Mouse (Mus musculus): ENCODE results near the gene Desi1. TPM values are rescaled to one million over a fixed set of nuclear protein-coding genes. Genes with fewer than 3 reads are reported as not detected.

Desi1 gene
- polyA plus RNA-seq, 1 experiment: 2.9 TPM

GRCm38 (mm10) chr15:82014745-82015391 lies 18.8 kb downstream of the Desi1 start:
- Histone ChIP-seq H3K36me3 (ENCODE audit: control insufficient read depth) (peaks cover 25% of the 10 kb centered on the region), H3K27me3 (ENCODE audit: control insufficient read depth) (no peaks in the 10 kb centered on the region), H3K4me1 (ENCODE audit: control insufficient read depth) (peaks cover 49% of the 10 kb centered on the region), H3K4me3 (replicated peaks) (peak overlapping the region; percentile 88), H3K9me3 (ENCODE audit: control insufficient read depth, low read length) (no peaks in the 10 kb centered on the region)
- TF ChIP-seq GATA1 (IDR thresholded peaks at IDR 0.05; ENCODE audit: low read length) (no peak), TAL1 (IDR thresholded peaks at IDR 0.05; ENCODE audit: low read length) (no peak)

- H3K4me3 ChIP-seq (replicated peaks): no peak overlapping the region
- H3K9me3 ChIP-seq (ENCODE audit: control insufficient read depth, low read length): no peaks in the 10 kb centered on the region
- H3K36me3 ChIP-seq (ENCODE audit: control insufficient read depth): peaks cover 17% of the 10 kb centered on the region
- no peaks in the 10 kb centered on the region for H3K27me3 ChIP-seq (ENCODE audit: control insufficient read depth)
- TF ChIP-seq GATA1 (IDR thresholded peaks at IDR 0.05; ENCODE audit: low read length) (no peak), TAL1 (IDR thresholded peaks at IDR 0.05; ENCODE audit: low read length) (no peak)
- H3K4me1 ChIP-seq (ENCODE audit: control insufficient read depth): peaks cover 40% of the 10 kb centered on the region
Measured at GRCm38 (mm10) chr15:82011947-82012346, 21.7 kb downstream of the Desi1 start.

GRCm38 (mm10) chr15:82004257-82004656 lies 29.4 kb downstream of the Desi1 start:
- TF ChIP-seq GATA1 (IDR thresholded peaks at IDR 0.05; ENCODE audit: low read length) (no peak), TAL1 (IDR thresholded peaks at IDR 0.05; ENCODE audit: low read length) (no peak)
- H3K4me3 ChIP-seq (replicated peaks): no peak overlapping the region
- peaks cover 51% of the 10 kb centered on the region for H3K36me3 ChIP-seq (ENCODE audit: control insufficient read depth)
- H3K27me3 ChIP-seq (ENCODE audit: control insufficient read depth): no peaks in the 10 kb centered on the region
- H3K9me3 ChIP-seq (ENCODE audit: control insufficient read depth, low read length): no peaks in the 10 kb centered on the region
- peaks cover 37% of the 10 kb centered on the region for H3K4me1 ChIP-seq (ENCODE audit: control insufficient read depth)

GRCm38 (mm10) chr15:81993992-81994391 lies 39.7 kb downstream of the Desi1 start:
- Histone ChIP-seq H3K4me3 (replicated peaks) (no peak overlapping the region), H3K4me1 (ENCODE audit: control insufficient read depth) (peaks cover 46% of the 10 kb centered on the region), H3K27me3 (ENCODE audit: control insufficient read depth) (no peaks in the 10 kb centered on the region), H3K9me3 (ENCODE audit: control insufficient read depth, low read length) (no peaks in the 10 kb centered on the region; the same call in 1 of the 2 replicates), H3K36me3 (ENCODE audit: control insufficient read depth) (peaks cover 60% of the 10 kb centered on the region)
- no peak for TF ChIP-seq TAL1 (IDR thresholded peaks at IDR 0.05; ENCODE audit: low read length)
- TF ChIP-seq GATA1 (IDR thresholded peaks at IDR 0.05; ENCODE audit: low read length): no peak

GRCm38 (mm10) chr15:81990549-81990948 lies 43.1 kb downstream of the Desi1 start:
- H3K4me1 ChIP-seq (ENCODE audit: control insufficient read depth): peaks cover 44% of the 10 kb centered on the region
- H3K9me3 ChIP-seq (ENCODE audit: control insufficient read depth, low read length): no peaks in the 10 kb centered on the region; the same call in 1 of the 2 replicates
- TF ChIP-seq GATA1 (IDR thresholded peaks at IDR 0.05; ENCODE audit: low read length): peak; percentile 71
- TF ChIP-seq TAL1 (IDR thresholded peaks at IDR 0.05; ENCODE audit: low read length): peak; percentile 59; the same call in 2 of the 3 replicates
- H3K36me3 ChIP-seq (ENCODE audit: control insufficient read depth): peaks cover 28% of the 10 kb centered on the region
- H3K27me3 ChIP-seq (ENCODE audit: control insufficient read depth): no peaks in the 10 kb centered on the region
- peak overlapping the region; percentile 48 for H3K4me3 ChIP-seq (replicated peaks)

- Histone ChIP-seq H3K36me3 (ENCODE audit: control insufficient read depth) (peaks cover 19% of the 10 kb centered on the region), H3K4me3 (replicated peaks) (peak overlapping the region; percentile 12), H3K27me3 (ENCODE audit: control insufficient read depth) (no peaks in the 10 kb centered on the region), H3K4me1 (ENCODE audit: control insufficient read depth) (peaks cover 51% of the 10 kb centered on the region), H3K9me3 (ENCODE audit: control insufficient read depth, low read length) (no peaks in the 10 kb centered on the region; the same call in 1 of the 2 replicates)
- TF ChIP-seq GATA1 (IDR thresholded peaks at IDR 0.05; ENCODE audit: low read length) (no peak), TAL1 (IDR thresholded peaks at IDR 0.05; ENCODE audit: low read length) (no peak)
Measured at GRCm38 (mm10) chr15:81989371-81990062, 44.1 kb downstream of the Desi1 start.

- Histone ChIP-seq H3K27me3 (ENCODE audit: control insufficient read depth) (no peaks in the 10 kb centered on the region), H3K36me3 (ENCODE audit: control insufficient read depth) (peaks cover 5% of the 10 kb centered on the region), H3K4me1 (ENCODE audit: control insufficient read depth) (peaks cover 41% of the 10 kb centered on the region), H3K9me3 (ENCODE audit: control insufficient read depth, low read length) (no peaks in the 10 kb centered on the region), H3K4me3 (replicated peaks) (no peak within 1 kb of the TSS)
- TF ChIP-seq GATA1 (IDR thresholded peaks at IDR 0.05; ENCODE audit: low read length): no peak
- TF ChIP-seq TAL1 (IDR thresholded peaks at IDR 0.05; ENCODE audit: low read length): no peak
Measured at GRCm38 (mm10) chr15:81987646-81988045, 46.0 kb downstream of the Desi1 start, which contains the start of gene Xrcc6. Gene Xrcc6 (plus strand): TSS chr15:81987835.

GRCm38 (mm10) chr15:81985267-81986161 lies 48.1 kb downstream of the Desi1 start:
- H3K36me3 ChIP-seq (ENCODE audit: control insufficient read depth): no peaks in the 10 kb centered on the region
- no peaks in the 10 kb centered on the region for H3K9me3 ChIP-seq (ENCODE audit: control insufficient read depth, low read length)
- no peak overlapping the region for H3K4me3 ChIP-seq (replicated peaks)
- no peak for TF ChIP-seq GATA1 (IDR thresholded peaks at IDR 0.05; ENCODE audit: low read length)
- no peak for TF ChIP-seq TAL1 (IDR thresholded peaks at IDR 0.05; ENCODE audit: low read length)
- H3K27me3 ChIP-seq (ENCODE audit: control insufficient read depth): no peaks in the 10 kb centered on the region
- H3K4me1 ChIP-seq (ENCODE audit: control insufficient read depth): peaks cover 21% of the 10 kb centered on the region
